Mouse (Mus musculus) heart, postnatal 0 days (tissue): ENCODE measurements around the gene Dedd.

Experiments
- CTCF ChIP-seq: IDR thresholded peaks from 2 replicates; pipeline ENCODE4 v1.5.1; 2016; ENCODE audit warnings: antibody characterized with exemption, control low read depth, low read depth
- EP300 ChIP-seq: IDR thresholded peaks from 2 replicates; pipeline ENCODE4 v1.6.1; 2016; ENCODE audit warnings: antibody characterized with exemption, low read depth

DNA sequence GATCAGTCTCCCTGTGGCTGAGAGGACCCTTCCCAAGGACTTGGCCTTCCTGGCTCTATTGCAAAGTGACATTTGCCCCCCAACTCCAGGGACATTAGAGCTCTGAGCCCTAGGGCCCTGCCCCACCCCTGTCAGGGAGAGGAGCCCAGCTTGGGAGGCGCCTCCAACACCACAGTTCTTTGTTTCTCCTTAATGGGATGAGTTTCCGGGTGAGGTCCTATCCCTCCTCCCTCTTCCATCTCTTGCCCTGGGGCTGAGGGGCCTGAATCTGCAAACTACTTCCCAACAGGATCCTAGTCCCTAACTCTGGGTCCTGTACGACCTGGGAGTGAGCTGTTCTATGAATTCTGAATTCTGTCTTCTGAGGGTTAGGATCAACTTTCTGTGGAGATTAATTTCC is 43.9 kb downstream of the Dedd start:
- TF ChIP-seq CTCF: no peak
- TF ChIP-seq EP300: no peak
